Mouse (Mus musculus): ENCODE measurements around the gene Cep85l.

Gene Cep85l

GRCm38 (mm10) chr10:53339045-53339444 is 40.7 kb downstream of the Cep85l start:
- DNase-seq = no peak

DNA sequence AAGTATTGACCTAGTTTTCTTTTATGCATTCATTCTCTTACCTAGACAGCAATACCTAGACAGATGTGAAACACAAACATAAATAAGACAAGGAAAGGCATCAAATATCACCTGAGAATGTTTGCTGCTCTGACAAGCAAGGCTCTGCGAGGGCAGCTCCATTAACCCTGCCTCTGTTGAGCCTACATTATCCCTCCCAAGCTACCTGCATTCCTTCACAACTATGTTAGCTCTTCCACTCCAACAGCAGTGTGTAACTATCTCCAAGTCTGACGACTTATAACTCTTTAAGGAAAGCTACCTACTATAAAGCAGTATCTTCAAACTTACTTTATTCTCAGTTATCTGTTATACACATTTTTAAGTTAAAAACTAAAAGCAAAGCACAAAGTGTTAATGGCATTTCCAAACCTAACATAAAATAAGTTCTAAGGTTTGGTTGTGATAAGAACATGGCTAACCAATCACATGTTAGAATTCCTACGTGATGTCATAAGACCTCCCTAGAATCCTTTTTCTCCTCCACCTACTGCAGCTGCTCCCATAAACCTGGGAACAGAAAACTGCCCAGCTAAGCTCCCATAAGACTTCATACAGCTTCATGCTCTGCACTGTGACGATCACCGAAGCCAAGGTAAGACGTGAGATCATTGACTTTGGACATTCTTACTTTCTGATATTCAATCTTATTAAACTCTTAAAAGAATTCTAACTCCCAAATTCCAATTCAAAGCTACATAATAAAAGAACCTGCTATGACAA is 42.4 kb downstream of the Cep85l start, which contains the start of gene Pln:
Pln (plus strand) TSS at position 506 of the 762 bp plus-strand sequence.
- DNase-seq = no peak

GRCm38 (mm10) chr10:53335974-53336373 is 43.8 kb downstream of the Cep85l start:
- DNase-seq = no peak

DNA sequence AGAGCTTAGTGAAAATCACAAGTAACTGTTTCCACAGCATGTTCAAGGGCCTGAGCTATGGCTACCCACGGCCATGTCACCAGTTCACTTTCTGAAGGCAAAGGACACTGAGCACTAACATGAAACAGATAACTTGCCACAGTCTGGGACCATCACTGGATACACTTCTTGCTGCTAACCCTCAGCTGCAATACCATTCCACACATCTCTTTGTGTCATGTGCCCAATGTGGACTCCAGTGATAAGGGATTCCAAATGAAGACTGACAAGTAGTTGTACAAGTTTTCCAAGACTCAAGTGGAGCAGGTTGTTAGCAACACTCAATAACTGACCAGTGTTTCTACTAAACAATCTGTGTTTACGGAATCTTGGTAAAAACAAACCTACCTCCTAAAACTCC is 44.5 kb downstream of the Cep85l start:
- DNase-seq = no peak

GRCm38 (mm10) chr10:53332752-53333151 is 47.0 kb downstream of the Cep85l start:
- no peak for DNase-seq

DNA sequence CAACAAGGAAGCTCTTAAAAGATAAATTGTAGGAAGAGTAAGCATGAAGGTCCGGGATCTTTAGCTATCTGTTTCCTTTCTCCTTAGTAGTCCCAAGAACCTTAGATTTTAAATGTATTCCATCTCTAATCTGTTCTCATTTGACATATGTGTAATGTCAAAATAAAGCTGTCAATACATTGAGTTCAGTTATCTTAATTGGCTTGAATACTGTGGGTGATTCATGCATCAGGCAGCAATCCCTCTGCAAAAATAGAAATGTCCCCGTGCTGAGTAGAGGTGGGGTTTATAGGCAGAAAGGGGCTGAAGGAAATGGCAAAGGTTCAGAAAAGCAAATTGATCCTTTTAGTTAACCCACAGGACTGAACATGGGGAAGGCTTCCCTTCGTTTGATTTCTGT is 50.5 kb downstream of the Cep85l start:
- DNase-seq = no peak

GRCm38 (mm10) chr10:53326367-53326766 is 53.4 kb downstream of the Cep85l start:
- DNase-seq = no peak

DNA sequence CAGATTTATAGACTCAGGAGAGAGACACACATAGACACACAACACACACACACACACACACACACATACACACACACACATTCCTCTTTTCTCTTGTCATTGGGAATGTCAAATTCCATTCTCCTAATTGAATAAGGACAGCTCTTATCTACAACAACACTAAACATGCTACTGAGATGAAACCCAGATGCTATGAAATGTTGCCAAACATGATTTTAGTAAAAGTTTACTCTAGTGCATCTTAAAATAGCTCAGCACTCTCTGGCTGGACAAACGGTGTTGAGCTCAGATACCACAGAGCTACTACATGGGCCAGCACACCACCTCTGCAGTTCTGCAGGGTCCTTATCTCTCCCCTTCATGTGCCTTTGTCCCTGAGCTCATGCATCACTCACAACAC is 55.1 kb downstream of the Cep85l start:
- no peak for DNase-seq

- DNase-seq = no peak
Observed at GRCm38 (mm10) chr10:53323367-53323766, 56.4 kb downstream of the Cep85l start.

DNA sequence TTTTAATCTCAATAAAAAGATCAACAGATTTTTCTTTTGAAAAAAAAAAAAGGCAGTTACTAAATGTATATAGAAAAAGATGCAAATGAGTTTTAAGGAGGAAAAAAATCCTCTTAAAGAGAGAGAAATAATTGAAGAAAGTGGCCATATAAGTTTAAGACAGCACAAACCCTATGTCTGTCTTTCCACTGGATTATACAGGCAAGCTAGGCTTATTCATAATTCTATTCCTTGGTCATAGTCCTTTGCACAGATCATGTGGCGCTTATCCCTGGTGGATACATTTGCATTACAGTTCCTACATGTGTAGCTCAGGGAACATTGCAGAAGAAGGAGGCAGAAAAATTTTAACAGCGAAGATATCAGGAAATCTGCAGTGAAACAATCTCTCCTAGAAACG is 73.1 kb downstream of the Cep85l start:
- DNase-seq = no peak

- no peak for DNase-seq
Observed at GRCm38 (mm10) chr10:53305867-53306266, 73.9 kb downstream of the Cep85l start.

GRCm38 (mm10) chr10:53285147-53285546 is 94.6 kb downstream of the Cep85l start:
- no peak for DNase-seq

DNA sequence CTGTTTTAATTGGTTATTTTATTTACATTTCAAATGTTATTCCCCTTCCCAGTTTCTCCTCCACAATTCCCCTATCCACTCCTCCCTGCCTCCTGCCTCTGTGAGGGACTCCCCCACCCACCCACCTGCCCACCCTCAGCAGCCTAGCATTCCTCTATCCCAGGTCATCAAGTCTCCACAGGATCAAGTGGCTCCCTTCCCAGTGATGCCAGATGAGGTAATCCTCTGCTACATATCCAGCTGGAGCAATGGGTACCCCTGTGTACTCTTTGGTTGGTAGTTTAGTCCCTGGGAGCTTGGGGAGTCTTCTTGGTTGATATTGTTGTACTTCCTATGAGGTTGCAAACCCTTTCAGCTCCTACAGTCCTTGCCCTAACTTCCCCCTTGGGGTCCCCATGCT is 107.5 kb downstream of the Cep85l start:
- DNase-seq = no peak

DNA sequence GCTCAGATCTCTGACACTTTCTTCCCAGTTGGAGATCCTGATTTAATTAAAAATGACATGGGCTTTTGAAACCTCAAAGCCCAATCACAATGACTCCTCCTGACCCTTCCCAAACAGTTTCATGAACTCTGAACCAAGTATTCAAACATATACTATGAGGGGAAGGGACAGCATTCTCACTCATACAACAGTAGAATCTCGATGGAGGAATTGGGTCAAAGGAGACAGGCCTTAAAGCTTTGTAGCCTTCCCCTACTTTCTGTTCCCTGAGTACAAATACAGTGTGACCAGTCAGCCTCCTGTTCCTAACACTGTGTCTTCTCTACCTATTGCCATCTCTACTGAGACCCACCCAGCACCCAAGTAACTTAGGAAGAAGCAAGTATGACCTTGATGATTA is 117.7 kb downstream of the Cep85l start:
- no peak for DNase-seq

- DNase-seq = no peak
Observed at GRCm38 (mm10) chr10:53235381-53235780, 144.4 kb downstream of the Cep85l start.

DNA sequence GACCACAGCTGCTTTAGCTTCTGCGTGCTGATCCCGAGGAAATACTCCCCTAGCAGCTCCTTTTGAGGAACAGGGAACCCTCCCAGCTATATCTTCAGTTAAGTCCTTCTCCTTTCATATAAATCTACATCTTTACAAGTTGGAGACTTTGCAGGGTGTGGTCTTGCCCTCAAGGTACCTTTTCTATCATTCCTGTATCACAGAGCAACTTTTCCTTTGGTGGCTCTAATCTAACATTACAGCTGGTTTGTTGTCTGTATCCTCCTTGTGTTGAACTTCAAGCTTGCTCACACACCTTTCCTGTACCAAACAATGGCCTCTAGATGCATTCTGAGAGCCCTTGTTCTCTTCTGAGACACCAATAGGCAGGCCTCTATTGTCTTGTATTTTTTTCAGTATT is 145.1 kb downstream of the Cep85l start:
- DNase-seq = no peak

DNA sequence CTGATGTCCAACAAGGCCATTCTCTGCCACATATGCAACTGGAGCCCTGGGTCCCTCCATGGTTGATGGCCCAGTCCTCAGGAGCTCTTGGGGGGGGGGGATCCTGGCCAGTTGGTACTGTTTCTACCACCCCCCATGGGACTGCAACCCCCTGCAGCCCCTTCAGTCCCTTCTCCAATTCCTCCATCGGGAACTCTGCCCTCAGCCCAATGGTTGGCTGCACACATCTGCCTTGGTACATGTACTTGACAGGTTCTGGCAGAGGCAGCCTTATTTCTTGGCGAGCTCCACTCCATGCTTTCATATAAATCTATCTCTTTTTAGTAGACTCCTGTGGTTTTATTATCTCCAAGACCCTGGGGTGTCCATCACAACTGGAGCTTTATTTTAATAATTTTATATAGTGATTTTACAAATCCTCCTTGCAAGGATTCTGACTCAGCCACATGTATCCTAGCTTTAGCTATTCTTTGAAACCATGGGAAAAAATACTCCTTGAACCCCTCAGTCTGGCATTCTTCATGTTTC is 145.6 kb downstream of the Cep85l start:
- DNase-seq = no peak

- no peak for DNase-seq
Observed at GRCm38 (mm10) chr10:53230809-53231208, 148.9 kb downstream of the Cep85l start.

- no peak for DNase-seq
Observed at GRCm38 (mm10) chr10:53229190-53229589, 150.6 kb downstream of the Cep85l start.
